Mouse (Mus musculus): Measurements from ENCODE around the gene Kalrn. TPM values are rescaled to one million over a fixed set of nuclear protein-coding genes. Genes with fewer than 3 reads are reported as not detected.
"Not testable (repeated sequence)": the region's sequence is repeated elsewhere in the genome, so short reads cannot be mapped to it uniquely, and the experiment has no call there.

Kalrn gene
- total RNA-seq, 2 experiments from 2014 or later = 23.0 to 24.1 TPM

DNA sequence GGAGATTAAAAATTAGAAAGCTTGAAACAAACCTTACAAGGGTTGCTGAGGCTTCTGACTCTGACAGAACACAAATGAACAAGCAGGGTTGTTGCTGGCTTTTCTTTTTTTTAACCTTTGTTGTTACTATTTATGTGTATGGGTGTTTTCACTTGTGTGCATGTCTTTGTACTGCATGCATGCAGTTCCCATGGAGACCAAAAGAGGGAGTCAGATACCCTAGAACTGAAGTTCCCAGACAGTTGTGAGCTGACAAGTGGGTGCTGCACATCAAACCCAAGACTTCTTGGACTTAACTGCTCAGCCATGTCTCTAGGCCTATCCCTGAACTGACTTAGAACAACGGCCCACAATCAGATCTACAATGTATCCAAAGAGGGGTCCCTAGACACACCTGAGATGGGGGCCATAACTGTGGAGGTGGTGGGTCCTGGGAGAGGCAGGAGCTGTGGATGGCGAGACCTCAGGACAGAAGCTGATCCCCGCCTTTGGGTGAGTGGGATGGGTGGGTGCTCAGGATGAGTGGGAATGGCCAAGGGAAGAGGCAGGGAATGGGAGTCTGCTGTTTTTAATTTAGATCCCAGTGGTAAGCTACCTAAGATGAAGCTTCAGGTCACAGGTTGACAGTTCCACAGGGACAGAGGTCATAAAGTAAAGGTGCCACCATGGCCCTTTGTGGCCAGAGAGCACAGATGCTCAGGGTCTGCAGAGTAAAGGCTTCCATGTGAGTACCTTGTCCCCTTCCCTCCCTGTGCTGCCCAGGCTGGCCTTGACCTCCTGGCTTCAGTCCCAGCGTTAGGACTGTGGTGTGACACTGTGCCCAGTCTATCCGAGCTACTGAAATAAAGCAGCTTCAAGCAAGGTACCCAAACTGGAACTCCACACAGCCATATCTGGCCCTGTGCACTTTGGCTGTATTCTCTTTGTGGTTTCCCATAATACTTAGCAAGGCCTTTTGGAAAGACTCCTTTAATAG, 490.6 kb downstream of the Kalrn start:
- DNase-seq (ENCODE audit: low spot score in 2 of 2) = no peak

DNA sequence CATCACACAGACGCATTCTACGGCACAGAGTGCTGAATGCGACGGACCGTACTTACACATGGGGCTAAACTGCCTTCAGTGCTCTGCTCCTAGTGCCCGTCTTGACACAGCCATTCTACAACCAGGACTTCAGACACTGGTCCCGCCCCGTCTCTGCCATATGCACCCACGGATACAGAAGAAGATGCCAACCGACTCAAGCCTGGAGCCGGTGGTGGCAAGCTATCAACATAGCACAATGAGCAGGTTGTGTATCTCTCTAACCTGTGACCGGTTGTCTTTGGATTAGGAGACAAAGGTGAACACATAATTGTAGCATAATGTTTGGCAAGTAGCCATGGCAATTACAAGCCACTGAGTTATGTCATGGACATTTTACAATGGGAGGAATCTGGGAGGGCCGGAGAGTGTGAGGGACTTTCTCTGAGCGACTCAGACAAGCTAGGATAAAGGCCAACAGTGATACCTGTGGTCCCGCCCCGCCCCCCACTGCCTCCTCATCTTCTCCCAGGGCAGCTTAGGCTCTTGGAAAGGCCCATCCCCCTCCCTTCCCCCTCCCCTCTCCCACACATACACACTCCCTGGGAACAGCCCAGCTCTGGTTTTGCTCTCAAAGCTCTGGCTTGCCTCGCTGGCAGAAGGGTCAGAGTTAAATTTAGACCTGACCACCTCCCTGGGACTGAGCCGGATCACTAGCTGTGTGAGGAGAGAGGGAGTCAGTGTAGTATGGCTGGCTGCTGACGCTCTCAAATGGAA, 491.5 kb downstream of the Kalrn start:
- no peak for DNase-seq (ENCODE audit: low spot score in 2 of 2)

DNA sequence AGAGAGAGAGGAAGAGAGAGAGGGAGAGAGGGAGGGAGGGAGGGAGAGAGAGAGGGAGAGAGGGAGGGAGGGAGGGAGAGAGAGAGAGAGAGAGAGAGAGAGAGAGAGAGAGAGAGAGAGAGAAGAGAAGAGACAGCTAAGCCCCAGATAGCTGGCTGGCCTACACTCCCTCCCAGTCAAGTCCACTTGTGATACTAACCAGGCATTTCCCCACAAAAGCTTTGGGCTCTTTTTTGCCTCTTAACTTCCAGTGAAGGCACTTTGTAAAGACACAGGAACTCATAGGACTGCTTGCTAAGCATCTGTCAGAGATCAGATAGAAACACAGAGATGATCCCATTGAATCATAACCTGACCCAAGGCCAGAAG, 492.0 kb downstream of the Kalrn start:
- DNase-seq (ENCODE audit: low spot score in 2 of 2) = not testable (repeated sequence)

DNA sequence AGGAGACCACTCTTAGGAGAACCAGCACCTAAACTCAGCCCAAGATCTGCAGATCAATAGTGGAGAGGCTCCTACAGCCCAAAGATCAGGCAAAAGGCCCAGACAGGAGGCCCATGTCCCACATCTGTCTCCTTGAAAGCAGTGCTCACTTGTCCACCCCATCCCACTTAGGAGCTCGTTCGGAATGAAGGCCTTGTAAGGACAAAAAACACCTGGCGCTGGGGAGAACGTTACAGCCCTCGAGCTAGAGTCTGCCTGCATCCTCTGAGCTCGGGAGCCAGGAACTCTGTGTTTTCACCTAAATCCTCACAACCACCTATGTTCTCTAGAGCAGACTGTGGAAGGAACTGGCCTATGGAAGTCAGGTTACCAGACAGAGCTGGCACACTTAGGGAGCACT, 492.5 kb downstream of the Kalrn start:
- DNase-seq (ENCODE audit: low spot score in 2 of 2) = no peak

DNA sequence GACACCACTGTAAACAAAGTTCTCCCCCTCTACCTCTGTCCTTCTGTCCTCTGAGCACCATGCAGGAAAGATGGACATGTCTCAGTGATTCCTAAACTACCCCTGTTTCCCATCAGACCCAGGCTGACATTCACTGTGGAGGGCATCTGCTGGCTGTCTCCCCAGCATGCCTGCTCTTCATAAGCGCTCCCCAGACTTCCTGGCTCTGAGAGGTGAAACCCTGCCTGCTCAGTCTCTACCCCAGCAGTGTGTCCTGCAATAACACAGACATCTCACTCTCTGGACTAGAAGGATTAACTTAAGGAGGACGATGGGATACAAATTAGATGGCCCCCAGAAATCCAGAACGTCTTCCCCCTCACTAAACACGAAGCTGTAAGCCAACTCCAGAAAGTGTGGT, 493.8 kb downstream of the Kalrn start:
- no peak for DNase-seq (ENCODE audit: low spot score in 2 of 2)

DNA sequence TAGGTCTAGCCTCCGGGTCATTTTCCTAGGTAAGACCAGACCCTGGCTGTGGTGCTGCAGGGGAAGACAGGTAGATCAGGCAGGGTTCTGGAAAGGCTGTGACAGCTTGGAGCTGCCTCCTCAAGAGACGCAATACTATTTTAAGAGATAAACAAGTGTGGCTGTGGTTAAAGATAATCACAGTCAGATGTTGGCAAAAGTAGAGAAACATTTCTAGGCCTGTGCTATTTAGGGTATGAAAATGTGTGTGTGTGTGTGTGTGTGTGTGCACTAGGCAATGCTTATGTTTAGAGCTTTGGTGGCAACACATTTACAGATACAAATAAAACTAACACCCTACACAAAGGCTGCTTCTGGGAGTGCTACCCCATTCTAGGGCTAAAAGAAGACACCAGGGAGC, 494.6 kb downstream of the Kalrn start:
- no peak for DNase-seq (ENCODE audit: low spot score in 2 of 2)

DNA sequence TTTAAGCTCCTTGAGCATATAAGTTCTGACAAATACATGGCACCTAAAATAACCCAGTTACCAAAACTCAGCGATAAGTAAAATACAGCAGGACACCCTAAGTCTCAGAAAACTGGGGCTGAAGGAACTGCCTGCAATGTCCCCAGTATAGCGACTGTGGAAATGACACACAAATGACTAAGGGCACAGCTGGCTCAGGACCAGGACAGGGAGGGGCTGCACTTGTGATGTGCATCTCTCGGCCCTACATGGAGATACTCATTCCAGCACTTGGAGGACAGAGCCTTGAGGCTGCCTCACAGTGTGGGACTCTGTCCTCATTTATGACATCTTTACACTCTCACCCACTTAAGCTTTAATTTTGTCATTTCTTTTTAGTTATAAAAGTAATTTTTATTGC, 497.2 kb downstream of the Kalrn start:
- no peak for DNase-seq (ENCODE audit: low spot score in 2 of 2)

DNA sequence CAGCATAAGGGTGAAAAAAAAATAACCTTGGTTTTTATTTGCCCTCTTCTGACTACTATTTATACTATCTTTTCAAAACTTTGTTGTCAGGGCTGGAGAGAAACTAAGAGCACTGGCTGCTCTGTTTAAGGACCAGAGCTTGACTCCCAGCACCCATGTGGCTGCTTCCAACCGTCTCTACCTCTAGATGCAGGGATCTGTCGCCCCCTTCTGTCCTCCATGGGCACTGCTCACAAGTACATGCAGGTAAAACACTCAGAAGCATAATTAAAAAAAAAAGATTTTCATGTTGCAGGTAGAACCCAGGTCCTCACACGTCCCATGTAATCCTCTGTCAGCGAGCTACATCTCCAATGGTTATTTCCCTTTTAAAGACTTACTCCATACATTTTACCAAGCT, 499.4 kb downstream of the Kalrn start:
- DNase-seq (ENCODE audit: low spot score in 2 of 2) = no peak

DNA sequence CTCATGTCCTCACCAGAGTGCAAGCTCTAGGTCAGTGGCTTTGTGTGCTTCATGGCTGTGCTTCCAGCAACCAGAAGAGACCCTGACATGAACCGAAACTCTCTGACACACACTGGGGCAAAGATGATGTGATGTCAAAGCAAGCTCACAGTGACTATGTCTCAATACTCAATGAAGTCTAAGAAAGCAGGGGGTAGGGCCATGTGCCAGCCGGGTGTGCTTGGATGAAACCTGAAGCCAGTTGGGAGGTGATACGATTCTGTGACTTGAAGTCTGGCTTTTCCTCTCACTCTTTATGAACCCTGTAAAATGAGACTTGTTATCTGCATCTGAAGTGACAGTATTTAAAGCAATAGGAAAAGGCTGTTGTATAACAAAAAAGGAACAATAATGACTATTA, 501.2 kb downstream of the Kalrn start:
- DNase-seq (ENCODE audit: low spot score in 2 of 2) = no peak

DNA sequence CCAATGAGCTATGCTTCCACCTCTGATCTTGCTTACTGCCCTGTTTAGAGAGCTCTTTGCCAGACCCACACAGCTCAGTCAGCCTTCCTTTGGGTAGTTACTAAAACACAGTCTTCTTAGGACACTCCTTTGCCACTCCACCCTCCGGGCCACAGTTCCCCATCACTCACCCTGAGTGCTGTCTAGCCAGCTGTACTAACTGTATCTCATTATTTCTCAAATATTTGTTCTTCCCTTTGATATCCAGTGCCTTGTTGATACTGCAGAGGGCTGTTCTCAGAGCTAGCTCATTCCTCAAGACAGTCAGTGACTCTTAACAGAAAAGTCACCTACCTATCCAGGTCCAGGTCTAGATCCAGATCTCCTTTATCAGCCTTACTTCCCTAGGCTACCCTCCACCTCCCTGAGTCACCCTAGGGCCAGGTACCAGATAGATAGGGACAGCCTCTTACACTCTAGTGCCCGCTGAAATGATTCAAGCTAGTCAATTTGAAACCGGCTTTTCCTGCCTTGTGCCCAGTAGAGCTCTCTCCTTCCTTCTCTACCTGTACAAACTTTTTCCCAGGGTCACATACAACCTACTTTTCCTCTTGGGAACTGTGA, 502.0 kb downstream of the Kalrn start:
- no peak for DNase-seq (ENCODE audit: low spot score in 2 of 2)

DNA sequence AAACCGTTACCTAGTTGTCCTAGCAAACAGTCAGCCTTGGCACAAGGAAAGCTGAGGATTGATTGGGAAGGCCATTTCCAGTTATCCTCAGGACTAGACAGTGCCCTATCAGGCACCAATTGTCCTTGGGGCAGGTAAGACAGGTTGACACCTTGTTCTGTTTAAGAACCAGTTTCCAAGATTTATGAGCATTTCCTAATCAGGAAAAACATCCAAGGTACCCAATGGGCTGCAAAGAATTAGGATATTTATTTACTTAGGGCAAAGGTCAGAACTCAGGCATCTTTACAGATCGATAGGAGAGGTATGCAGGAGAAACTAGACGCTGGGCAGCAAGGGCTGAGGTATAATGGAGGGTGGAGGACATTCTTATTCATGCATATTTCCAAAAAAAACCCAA, 503.9 kb downstream of the Kalrn start:
- DNase-seq (ENCODE audit: low spot score in 2 of 2) = no peak

DNA sequence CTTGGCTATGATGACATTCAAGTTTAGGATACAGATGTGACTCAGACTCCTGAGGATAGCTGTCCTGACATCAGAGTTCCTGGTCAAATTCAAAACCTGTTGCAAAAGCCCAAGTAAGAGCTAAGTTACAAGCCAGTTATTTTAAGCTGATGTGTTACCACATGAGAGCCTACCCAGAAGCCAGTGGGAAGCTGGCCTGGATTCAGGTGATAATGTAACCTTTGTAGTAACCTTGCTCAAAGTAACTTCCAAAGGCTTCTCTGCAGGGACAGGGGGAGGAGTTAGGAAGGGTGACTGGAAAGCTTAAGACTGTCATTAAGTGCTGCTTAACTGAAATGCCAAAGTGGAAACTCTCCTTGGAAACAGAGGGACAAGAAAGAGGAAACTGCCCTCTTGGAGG, 506.4 kb downstream of the Kalrn start:
- no peak for DNase-seq (ENCODE audit: low spot score in 2 of 2)

DNA sequence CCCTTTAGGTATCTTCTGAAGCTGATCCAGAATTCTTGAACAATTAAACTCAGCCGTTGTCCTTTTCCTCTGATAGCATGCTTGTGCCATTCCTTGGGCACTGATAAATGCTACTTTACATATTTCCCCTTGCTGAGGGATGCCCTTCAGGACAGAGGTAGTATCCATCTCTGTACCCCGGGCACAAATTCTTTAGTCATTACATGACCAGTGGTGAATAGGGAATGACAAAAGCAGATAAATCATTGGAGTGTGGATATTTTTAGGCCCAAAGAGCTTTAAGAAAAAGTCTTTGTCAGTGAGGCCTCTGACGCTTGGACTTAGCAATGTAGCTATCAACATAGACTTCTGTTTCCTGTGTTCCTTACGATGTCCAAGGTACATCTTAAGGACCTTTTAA, 507.0 kb downstream of the Kalrn start:
- DNase-seq (ENCODE audit: low spot score in 2 of 2) = no peak

DNA sequence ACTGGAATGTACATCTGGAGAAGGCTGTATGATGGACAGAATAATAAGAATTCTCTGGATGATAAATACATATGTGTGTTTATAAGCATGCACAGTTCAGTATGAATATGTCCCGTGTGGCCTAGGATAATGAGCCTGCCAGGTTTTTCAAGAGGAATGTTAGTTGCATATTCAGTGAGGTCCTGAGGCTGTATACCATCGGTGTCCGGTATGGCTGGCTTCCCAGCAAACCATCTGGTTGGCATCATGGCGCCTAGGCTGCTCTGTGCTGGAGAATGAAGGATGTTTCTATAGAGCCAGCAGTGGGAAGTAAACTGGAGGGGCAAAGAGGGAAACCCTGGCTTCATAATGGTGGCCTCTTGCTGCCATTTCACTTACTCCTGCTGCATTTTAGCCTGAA, 510.0 kb downstream of the Kalrn start:
- no peak for DNase-seq (ENCODE audit: low spot score in 2 of 2)

DNA sequence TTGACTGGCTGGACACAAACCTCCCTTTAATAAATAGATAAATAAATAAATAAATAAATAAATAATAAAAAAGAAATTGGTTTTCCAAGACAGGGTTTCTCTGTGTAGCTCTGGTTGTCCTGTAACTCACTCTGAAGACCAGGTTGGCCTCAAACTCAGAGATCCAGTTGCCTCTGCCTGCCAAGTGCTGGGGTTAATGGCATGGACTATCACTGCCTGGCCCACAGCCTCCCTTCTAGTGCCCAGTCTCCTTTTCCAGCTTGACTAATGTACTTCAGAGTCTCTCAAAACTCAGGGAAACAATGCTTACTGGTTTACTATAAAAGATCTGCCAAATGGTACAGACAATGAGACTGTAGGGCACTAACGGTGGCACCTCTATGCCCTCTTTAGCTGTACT, 511.7 kb downstream of the Kalrn start:
- no peak for DNase-seq (ENCODE audit: low spot score in 2 of 2)

DNA sequence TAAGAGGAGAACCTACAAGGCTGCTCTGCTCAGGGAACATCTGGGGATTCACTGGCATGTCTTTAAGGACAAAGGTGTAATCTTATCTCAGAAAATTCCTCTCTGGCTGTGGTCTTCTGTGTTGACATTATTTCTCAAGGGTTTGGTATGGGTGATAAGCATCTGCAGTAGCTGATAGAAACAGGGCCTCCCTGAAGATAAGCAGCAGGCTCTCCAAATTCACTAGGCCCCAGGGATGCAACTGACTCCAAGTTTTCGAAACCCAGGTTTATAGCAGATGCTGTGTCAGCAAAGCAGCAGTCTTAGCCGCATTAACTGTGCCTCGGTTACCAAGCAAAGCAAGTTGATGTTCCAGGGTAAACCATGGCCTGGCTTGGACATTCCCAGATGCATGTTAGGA, 514.7 kb downstream of the Kalrn start:
- no peak for DNase-seq (ENCODE audit: low spot score in 2 of 2)

DNA sequence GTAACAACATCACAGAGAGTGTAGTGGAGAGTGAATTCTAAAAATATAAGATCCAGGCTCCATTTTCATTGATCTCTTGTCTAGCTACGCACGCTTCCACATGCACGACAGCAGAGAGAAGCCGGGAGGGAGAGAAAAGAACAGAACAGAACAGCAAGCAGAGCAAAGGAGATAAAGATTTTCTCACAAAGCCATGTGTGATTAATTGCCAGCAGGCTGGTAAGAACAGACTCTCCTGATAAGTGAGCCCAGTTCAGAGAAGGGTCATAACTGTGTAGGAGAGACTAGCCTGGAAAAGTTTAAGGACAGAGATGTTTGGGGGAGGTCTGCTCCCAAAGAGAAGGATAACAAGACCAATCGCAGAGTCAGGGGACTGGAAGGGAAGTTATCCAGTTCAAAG, 515.9 kb downstream of the Kalrn start:
- no peak for DNase-seq (ENCODE audit: low spot score in 2 of 2)

DNA sequence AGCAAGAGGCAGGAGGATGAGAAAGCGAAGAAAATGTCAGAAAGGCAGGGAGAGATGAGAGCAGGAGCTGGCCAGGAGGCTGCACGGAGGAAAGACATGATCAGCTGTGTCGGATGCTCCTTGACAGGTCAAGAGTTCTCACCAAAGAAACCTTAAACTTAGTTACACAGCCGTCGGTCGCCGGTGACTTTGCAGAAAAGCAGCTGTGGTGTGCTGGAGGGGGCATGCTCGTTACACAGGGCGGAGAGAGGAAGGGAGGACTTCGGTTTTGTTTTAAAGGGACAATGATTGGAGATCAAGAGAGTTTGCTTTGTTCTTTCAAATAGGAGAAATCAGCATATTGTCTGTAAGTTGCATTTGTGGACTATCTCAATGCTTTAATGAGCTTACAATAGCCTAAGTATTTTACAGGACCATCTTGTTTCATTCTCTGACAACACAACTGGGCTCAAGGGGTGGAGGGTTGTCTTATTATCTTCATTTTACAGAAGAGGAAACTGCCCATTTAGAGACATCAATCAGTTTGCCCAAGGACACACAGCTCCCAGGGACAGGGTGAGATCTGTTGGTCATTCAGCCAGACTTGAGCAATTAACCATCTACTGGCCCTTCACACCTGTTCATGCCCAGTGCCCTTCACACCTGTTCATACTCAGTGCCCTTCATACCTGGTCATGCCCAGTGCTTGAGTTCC, 516.8 kb downstream of the Kalrn start:
- DNase-seq (ENCODE audit: low spot score in 2 of 2) = no peak

DNA sequence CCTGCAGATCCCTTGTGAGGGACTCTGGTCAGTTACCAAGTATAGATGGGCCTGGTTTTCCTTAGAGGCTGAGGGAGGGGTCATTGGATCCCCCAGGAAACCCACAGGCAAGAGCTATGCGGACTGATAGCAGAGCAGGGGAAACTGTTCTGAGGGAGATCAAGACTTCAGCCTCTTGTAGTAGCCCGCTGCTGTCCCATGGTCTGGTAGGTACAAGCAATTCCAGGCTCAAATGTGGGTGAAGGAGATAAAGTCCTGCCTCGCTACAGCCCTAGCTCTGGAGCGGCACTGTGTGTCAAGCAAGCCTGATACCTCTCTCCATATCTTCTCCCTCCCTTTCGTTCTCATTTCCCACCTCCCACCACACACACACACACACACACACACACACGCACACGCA, 523.2 kb downstream of the Kalrn start:
- no peak for DNase-seq (ENCODE audit: low spot score in 2 of 2)

DNA sequence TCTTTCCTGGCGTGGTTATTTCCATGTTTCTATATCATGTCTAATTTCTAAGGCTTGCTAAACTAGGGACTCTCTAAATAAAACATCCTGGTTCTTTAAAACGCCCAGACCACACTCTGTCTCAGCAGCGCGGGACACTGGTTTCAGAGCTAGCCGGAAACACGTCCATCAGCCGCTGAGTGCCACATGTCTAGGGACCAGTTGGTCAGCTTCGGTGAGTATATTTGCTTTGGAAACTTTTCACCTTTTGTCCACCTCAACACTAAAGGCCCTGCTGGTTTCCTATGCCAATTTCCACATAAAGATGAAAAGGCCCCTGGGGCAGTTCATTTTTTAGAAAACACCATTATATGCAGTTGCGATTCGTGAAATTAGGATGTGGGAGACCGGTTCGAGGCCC, 524.0 kb downstream of the Kalrn start:
- no peak for DNase-seq (ENCODE audit: low spot score in 2 of 2)

DNA sequence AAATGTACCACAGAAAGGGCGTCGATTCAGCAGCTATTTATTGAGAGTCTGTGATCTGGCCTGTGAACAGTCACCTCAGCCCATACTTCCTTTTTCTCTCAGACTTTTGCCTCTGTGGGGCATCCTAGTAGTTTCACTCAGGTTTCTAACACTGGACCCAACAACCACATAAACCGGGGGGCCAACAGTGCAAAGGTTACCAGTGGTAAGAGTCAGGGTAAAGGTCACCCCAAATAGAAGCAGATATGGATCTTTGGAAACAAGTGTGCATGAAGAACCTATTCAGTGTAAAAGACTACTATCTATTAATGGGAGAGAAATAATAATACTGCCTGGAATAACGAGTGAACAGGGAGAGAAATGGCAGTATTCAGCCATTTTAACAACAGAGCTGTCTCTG, 525.1 kb downstream of the Kalrn start:
- no peak for DNase-seq (ENCODE audit: low spot score in 2 of 2)

DNA sequence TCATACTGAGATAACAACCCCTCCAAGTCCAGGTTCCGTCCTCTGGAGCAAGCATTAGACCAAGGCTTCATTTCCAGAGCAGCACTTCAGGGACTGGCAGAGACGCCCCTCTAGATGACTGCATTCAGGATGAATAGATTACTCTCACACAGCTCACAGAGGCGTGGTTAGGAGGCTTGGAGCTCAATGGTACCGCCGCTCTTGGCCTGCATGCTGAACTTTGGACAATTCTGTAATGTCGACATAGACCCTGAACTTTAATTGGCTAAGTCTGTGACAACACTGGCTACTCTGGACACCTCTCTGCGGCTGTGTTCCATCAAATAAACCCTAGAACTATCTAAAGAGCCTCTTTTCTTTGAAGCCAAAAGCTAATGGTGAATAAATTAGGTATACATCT, 525.8 kb downstream of the Kalrn start:
- DNase-seq (ENCODE audit: low spot score in 2 of 2) = no peak
